Mouse (Mus musculus) bone marrow, adult 2 months (tissue): Measurements from ENCODE around the gene Arid2. TPM values are rescaled to one million over a fixed set of nuclear protein-coding genes. Genes with fewer than 3 reads are reported as not detected.

ENCODE experiments used
- H3K27ac ChIP-seq: fragments of 200-500 bp; 2 replicates; pipeline ENCODE4 v1.5.1; 2012; ENCODE audit warnings: low read depth, mild to moderate bottlenecking, control low read depth, inconsistent platforms, low read length; ENCODE audit not compliant: control insufficient read depth, poor library complexity, insufficient read depth
- H3K4me1 ChIP-seq: fragments of 200-500 bp; 2 replicates; pipeline ENCODE4 v1.6.1; 2011; ENCODE audit warnings: low read length; ENCODE audit not compliant: control insufficient read depth, insufficient read depth
- H3K4me3 ChIP-seq: fragments of 200-500 bp; replicated peaks from 2 replicates; pipeline ENCODE3; 2011; ENCODE audit warnings: mild to moderate bottlenecking, low read depth, low read length, control low read depth; ENCODE audit not compliant: control insufficient read depth
- CTCF ChIP-seq: fragments of 200-500 bp; IDR thresholded peaks from 2 replicates; pipeline ENCODE4 v1.5.1; 2011; ENCODE audit warnings: low read length, control low read depth; ENCODE audit not compliant: control insufficient read depth, insufficient read depth
- POLR2A ChIP-seq: fragments of 200-500 bp; IDR thresholded peaks from 2 replicates; pipeline ENCODE4 v1.6.1; 2011; ENCODE audit warnings: low read depth, mild to moderate bottlenecking, control low read depth, low read length, borderline replicate concordance; ENCODE audit not compliant: control insufficient read depth
- WGBS: fragments of 180-500 bp; shearing (Covaris S2); methylation state at CpG from one replicate; pipeline ENCODE4 v1.1.7; 2018; 5-methylcytosine and 5-hydroxymethylcytosine counted together
- polyA plus RNA-seq: library from polyadenylated mRNA; stranded (reverse); fragments of >200 nt; gene quantifications from 2 replicates; pipeline ENCODE4 v1.2.4, GENCODE M21; 2011; ENCODE audit warnings: low replicate concordance; ENCODE audit not compliant: missing spikeins, insufficient read depth, insufficient read length

Arid2 gene
- polyA plus RNA-seq, 1 experiment = 22.8 TPM

DNA sequence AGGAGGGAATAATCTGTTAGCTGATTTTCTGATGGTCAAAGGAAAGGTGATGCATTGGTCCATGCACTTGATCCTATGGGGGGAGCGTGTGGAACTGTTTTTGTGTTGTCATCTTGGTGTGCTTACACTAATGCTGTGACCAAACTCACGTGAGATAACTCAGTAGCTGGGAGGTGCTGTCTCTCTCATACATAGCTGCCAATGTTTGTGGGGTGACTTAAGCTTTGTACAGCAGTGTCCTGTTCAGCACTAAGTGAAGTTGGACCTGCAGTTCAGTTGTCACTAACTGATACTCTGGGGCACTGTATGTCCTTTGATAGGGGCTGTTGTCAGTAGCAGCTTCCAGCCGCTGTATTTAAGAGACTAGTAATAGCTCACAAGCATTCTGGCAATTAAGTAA, 43.2 kb downstream of the Arid2 start:
- Histone ChIP-seq H3K4me3 (no peak overlapping the region), H3K27ac (no peak overlapping the region), H3K4me1 (peaks cover 4% of the 10 kb centered on the region; the same call in 1 of the 2 replicates)
- TF ChIP-seq CTCF (no peak), POLR2A (no peak)
- 63% methylated on average over 3 of the region's 3 CpGs for WGBS

DNA sequence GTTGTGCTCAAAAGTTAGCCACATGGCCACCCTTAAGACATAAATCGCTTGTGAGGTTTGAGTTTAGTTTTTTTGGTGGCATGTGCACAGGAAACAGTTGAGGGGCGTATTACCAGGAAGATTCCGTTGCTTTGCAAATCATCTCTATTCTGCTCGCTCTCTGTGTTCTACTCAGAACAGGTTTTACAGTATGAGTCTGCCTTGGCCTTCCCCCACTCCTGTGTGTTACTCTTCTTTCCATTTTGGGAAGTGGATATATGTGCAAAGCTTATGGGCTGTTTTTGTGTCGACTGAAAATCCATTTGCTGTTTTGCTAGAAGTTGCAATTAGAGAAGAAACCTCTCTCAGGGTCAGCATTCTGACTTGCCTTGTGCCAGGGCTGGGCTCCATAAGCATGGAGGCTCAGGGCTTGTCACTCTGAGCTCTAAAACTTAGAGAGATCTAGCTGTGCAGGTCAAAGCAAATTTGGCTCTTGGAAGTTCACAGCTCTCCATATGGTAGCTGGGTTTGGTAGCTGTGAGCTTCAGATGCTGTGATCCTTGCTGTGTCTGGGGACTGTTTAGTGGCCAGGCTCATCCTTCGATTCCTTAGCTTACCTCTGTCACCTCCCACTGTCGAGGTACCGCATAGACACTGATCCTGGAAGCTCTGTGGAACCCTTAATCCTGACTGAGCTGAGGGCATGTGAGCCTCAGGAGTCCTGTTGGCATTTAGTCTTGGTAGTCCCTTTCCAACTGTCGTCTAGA, 45.3 kb downstream of the Arid2 start:
- 63% methylated on average over 9 of the region's 9 CpGs for WGBS
- peaks cover 4% of the 10 kb centered on the region; the same call in 1 of the 2 replicates for H3K4me1 ChIP-seq
- H3K4me3 ChIP-seq = no peak overlapping the region
- TF ChIP-seq POLR2A (no peak), CTCF (no peak)
- no peak overlapping the region for H3K27ac ChIP-seq

DNA sequence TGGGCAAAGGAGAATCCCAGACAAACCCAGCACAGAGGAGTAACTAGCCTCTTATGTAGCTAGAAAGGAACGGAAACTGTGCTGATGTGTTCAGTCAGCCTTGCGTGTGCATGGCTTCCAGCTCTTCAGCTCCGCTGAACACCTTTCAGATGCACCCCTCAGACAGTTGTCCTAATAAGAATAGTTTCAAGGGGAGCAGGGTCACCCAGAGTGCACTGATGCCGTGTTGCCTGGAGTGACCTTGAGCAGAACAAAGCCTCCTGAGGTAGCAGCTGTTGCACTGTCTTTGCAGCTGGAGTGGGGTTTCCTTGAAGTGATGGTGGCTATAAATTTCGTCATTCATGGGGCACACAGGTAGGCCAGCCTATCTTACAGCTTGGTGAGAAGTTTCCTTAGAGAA, 46.0 kb downstream of the Arid2 start:
- H3K4me3 ChIP-seq = no peak overlapping the region
- peaks cover 4% of the 10 kb centered on the region; the same call in 1 of the 2 replicates for H3K4me1 ChIP-seq
- 68% methylated on average over 5 of the region's 5 CpGs for WGBS
- no peak overlapping the region for H3K27ac ChIP-seq
- TF ChIP-seq POLR2A (no peak), CTCF (no peak)

DNA sequence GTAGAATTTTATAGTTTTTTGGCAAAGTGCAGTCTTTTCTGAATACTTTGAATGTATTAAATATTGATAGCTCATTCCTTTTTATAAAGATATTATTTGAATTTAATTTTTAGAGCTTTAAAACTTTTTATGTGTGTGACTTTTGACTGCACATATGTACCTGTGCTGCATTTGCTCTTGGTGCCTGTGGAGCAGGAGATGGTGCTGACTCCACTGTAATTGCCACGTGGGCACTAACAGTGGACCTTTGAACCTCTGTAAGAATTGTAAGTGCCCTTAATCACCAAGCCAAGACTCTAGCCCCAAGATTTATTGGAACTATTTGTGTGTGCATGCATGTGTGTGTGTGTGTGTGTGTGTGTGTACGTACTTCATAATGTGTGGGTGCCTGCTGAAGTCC, 53.6 kb downstream of the Arid2 start:
- Histone ChIP-seq H3K4me3 (no peak overlapping the region), H3K4me1 (peaks cover 3% of the 10 kb centered on the region), H3K27ac (no peak overlapping the region)
- no peak for TF ChIP-seq POLR2A
- TF ChIP-seq CTCF = no peak
- 79% methylated on average over 2 of the region's 2 CpGs for WGBS

DNA sequence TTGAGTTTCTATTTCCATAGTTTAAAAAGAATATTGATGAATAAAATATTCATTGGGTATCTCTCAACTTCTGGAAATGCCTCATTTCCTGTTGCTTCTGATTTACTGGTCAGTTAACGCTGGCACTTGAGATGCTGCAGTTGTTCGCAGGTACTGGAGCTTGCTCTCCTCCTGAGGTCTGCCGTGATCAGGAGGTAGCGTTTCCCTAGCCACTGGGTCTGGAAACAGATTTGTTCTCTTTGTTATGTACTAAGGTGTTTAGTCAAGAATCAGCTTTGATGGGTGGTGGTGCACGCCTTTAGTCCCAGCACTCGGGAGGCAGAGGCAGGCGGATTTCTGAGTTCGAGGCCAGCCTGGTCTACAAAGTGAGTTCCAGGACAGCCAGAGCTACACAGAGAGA, 54.8 kb downstream of the Arid2 start:
- TF ChIP-seq CTCF (no peak), POLR2A (no peak)
- Histone ChIP-seq H3K27ac (no peak overlapping the region), H3K4me3 (no peak overlapping the region), H3K4me1 (peaks cover 3% of the 10 kb centered on the region)
- WGBS = 91% methylated on average over 8 of the region's 8 CpGs

DNA sequence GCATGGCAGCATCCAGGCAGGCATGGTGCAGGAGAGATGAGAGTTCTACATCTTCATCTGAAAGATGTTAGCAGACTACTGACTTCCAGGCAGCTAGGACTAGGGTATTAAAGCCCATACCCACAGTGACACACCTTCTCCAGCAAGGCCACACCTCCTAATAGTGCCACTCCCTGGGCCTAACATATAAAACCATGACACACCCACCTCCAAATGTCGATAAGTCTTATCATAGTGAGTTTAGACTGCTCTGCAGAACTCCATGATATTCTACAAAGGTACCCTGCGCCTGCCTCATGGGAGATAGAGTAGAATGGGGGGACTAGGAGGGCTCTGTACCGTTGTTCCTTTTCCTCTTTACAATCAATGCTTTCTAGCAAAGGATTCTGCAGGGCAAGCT, 55.6 kb downstream of the Arid2 start:
- H3K27ac ChIP-seq = no peak overlapping the region
- no peak for TF ChIP-seq CTCF
- TF ChIP-seq POLR2A = no peak
- peaks cover 3% of the 10 kb centered on the region for H3K4me1 ChIP-seq
- H3K4me3 ChIP-seq = no peak overlapping the region
- WGBS = 67% methylated on average over 3 of the region's 3 CpGs

DNA sequence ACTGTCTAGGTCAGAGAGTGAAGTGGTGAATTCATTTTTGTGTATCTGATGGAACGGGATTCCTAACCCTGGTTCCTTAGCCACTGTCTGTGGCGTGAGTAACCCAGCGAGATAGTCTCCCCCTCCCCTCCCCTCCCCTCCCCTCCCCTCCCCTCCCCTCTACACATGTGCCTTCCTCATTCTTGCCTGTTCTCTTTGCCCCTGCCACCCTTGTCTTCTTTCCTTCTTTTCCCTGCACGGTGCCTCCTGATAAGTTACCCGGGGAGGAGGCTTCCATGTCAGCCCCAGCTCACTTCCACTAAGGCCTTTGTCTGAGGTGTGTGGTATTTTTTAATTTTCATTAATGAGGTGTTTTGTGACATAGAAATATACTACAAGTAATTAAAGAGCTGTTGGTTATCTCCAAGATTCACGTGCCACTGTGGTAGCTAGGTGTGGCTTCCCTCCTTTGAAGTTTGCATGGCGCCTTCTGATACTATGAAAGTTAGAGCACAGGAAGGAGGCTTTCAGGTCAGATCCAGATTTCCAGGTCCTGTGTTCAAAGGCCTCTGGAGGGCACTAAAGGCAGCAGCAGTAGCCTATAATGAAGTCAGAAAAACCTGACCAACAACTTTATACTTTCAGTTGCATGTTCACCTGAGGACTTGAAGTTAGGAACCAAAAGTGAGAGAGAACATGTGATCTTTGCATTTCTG, 57.4 kb downstream of the Arid2 start:
- Histone ChIP-seq H3K27ac (no peak overlapping the region), H3K4me1 (peaks cover 3% of the 10 kb centered on the region), H3K4me3 (no peak overlapping the region)
- WGBS = 35% methylated on average over 7 of the region's 7 CpGs
- TF ChIP-seq POLR2A (no peak), CTCF (no peak)

DNA sequence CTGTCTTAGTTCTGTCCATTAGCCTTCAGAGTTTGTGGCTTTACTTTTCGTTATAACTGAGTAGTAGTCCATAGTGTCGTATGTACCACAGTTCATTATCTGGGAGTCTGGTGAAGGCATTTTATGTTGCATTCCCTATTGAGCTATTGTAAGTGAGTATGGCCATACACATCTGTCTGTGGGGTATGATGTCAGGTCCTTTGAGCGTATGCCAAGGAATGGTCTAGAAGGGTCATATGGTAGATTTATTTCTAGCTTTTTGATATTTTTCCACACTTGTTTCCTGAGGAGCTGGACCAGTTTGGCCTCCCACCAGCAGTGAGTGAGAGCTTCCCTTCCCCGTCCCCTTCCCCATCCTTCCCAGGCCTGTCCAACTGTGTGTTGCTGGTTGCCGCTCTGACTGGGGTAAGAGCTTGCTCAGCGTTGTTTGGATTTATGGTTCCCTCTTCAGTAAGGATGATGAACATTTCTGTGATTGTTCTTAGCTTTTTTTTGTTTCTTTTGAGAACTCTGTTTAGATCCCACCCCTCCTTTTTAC, 58.1 kb downstream of the Arid2 start:
- Histone ChIP-seq H3K27ac (no peak overlapping the region), H3K4me3 (no peak overlapping the region), H3K4me1 (peaks cover 4% of the 10 kb centered on the region)
- TF ChIP-seq POLR2A = no peak
- no peak for TF ChIP-seq CTCF
- WGBS = 79% methylated on average over 6 of the region's 6 CpGs
